Mouse (Mus musculus) midbrain, embryonic 16.5 days (tissue): ENCODE data around the gene Gucy2f. TPM values are rescaled to one million over a fixed set of nuclear protein-coding genes. Genes with fewer than 3 reads are reported as not detected.
"Not testable (repeated sequence)": the region's sequence is repeated elsewhere in the genome, so short reads cannot be mapped to it uniquely, and the experiment has no call there.

ENCODE experiments used
- ATAC-seq: fragments of 200-750 bp; cut with Nextera tagmentation; 2 replicates; pipeline ENCODE4 v1.8.0; 2017; ENCODE audit warnings: moderate TSS enrichment
- H3K27ac ChIP-seq: fragments of 300-500 bp; sonication (generic); 2 replicates; pipeline ENCODE4 v1.5.1; 2014; ENCODE audit warnings: mild to moderate bottlenecking, low read length, mixed read lengths
- H3K27me3 ChIP-seq: fragments of 300-500 bp; sonication (generic); 2 replicates; pipeline ENCODE4 v1.6.1; 2014; ENCODE audit warnings: low read depth, low read length, mixed read lengths; ENCODE audit not compliant: control insufficient read depth, insufficient read depth
- H3K36me3 ChIP-seq: fragments of 300-500 bp; sonication (generic); 2 replicates; pipeline ENCODE4 v1.6.1; 2014; ENCODE audit warnings: mild to moderate bottlenecking, low read length, moderate library complexity, mixed read lengths; ENCODE audit not compliant: control insufficient read depth, insufficient read depth
- H3K4me1 ChIP-seq: fragments of 300-500 bp; sonication (generic); 2 replicates; pipeline ENCODE4 v1.6.1; 2014; ENCODE audit warnings: mild to moderate bottlenecking, low read length, mixed read lengths; ENCODE audit not compliant: control insufficient read depth, insufficient read depth
- H3K4me2 ChIP-seq: fragments of 300-500 bp; sonication (generic); 2 replicates; pipeline ENCODE4 v1.6.1; 2014; ENCODE audit warnings: mild to moderate bottlenecking, low read length, mixed read lengths
- H3K4me3 ChIP-seq: fragments of 300-500 bp; sonication (generic); 2 replicates; pipeline ENCODE4 v1.5.1; 2014; ENCODE audit warnings: low read depth, mild to moderate bottlenecking, low read length, moderate library complexity, mixed read lengths
- H3K9ac ChIP-seq: fragments of 300-500 bp; sonication (generic); 2 replicates; pipeline ENCODE4 v1.6.1; 2014; ENCODE audit warnings: low read depth, low read length, mixed read lengths
- H3K9me3 ChIP-seq: fragments of 300-500 bp; sonication (generic); replicated peaks from 2 replicates; pipeline ENCODE4 v1.6.1; 2014; ENCODE audit warnings: mild to moderate bottlenecking, low read length, mixed read lengths; ENCODE audit not compliant: control insufficient read depth, poor library complexity, severe bottlenecking
- WGBS: fragments of 180-500 bp; shearing (Covaris S2); extraction: QIAGEN DNeasy Blood & Tissue Kit; methylation state at CpG from one replicate; pipeline ENCODE4 v1.1.7; 2014; 5-methylcytosine and 5-hydroxymethylcytosine counted together
- polyA plus RNA-seq: library from polyadenylated mRNA; unstranded; fragments of >200 nt; fragmentation: Nextera tagmentation; extraction: Ambion mirVana; gene quantifications from 2 replicates; pipeline ENCODE4 v1.2.1, GENCODE M21; 2015

The Gucy2f gene
- polyA plus RNA-seq: 0.10 and 0.15 TPM in 2 replicates

GRCm38 (mm10) chrX:142196831-142197230, at the start of gene Gucy2f:
Gucy2f (minus strand) TSS chrX:142196931.
- H3K4me1 ChIP-seq: no peaks in the 10 kb centered on the region
- H3K4me3 ChIP-seq: no peak within 1 kb of the TSS
- no peak within 1 kb of the TSS for H3K9ac ChIP-seq
- no peak within 1 kb of the TSS for H3K27ac ChIP-seq
- WGBS: 38% methylated on average over 5 of the region's 5 CpGs
- H3K36me3 ChIP-seq: no peaks in the 10 kb centered on the region
- no peak for ATAC-seq
- H3K27me3 ChIP-seq: no peaks in the 10 kb centered on the region; the same call in 1 of the 2 replicates
- H3K4me2 ChIP-seq: no peak within 1 kb of the TSS
- no peaks in the 10 kb centered on the region for H3K9me3 ChIP-seq

DNA sequence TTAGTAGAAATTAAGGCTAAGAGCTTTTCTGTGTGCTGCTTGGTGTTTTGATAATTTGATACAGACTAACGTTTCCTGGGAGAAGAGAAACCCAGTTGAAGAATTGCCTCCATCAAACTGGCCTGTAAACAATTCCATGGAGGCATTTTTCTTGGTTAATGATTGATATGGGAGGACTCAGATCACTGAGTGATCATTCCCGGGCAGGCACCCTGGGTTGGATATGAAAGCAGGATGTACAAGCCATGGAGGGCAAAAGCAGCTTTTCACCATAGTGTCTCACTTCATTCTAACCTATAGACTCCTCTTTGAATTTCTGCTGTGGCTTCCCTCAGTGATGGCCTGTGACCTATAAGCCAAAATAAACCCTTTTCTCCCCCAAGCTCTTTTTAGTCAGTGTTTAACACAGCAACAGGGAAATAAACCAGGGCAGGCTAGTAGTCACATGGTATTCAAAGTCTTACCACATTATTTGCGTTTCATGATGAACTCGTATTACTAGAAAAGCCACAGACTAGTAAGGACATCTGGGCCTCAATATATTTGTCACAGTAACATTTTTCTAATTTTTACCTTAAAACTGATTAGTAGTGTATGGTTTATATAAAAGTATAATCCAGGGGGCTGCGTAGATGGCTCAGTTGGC, 49.1 kb upstream of the Gucy2f start:
- H3K4me3 ChIP-seq: no peak overlapping the region
- H3K9ac ChIP-seq: no peak overlapping the region
- H3K4me1 ChIP-seq: no peaks in the 10 kb centered on the region
- no peaks in the 10 kb centered on the region for H3K9me3 ChIP-seq
- no peak overlapping the region for H3K4me2 ChIP-seq
- ATAC-seq: no peak
- no peaks in the 10 kb centered on the region; the same call in 1 of the 2 replicates for H3K27me3 ChIP-seq
- no peak overlapping the region for H3K27ac ChIP-seq
- WGBS: 85% methylated on average over 5 of the region's 5 CpGs
- H3K36me3 ChIP-seq: no peaks in the 10 kb centered on the region

- no peak overlapping the region for H3K4me2 ChIP-seq
- H3K27me3 ChIP-seq: no peaks in the 10 kb centered on the region
- no peaks in the 10 kb centered on the region for H3K9me3 ChIP-seq
- H3K27ac ChIP-seq: no peak overlapping the region
- ATAC-seq: no peak
- H3K36me3 ChIP-seq: no peaks in the 10 kb centered on the region
- H3K4me1 ChIP-seq: no peaks in the 10 kb centered on the region
- H3K9ac ChIP-seq: no peak overlapping the region
- no peak overlapping the region for H3K4me3 ChIP-seq
- 42% methylated on average over 2 of the region's 2 CpGs for WGBS
These were observed 40.4 kb upstream of the Gucy2f start for GRCm38 (mm10) chrX:142237101-142237500.

GRCm38 (mm10) chrX:142236146-142236545, 39.4 kb upstream of the Gucy2f start:
- not testable (repeated sequence) for H3K4me1 ChIP-seq, H3K27me3 ChIP-seq, H3K27ac ChIP-seq, H3K36me3 ChIP-seq, ATAC-seq, H3K4me3 ChIP-seq, H3K4me2 ChIP-seq, H3K9me3 ChIP-seq, H3K9ac ChIP-seq
- WGBS: 89% methylated on average over 1 of the region's 1 CpGs

DNA sequence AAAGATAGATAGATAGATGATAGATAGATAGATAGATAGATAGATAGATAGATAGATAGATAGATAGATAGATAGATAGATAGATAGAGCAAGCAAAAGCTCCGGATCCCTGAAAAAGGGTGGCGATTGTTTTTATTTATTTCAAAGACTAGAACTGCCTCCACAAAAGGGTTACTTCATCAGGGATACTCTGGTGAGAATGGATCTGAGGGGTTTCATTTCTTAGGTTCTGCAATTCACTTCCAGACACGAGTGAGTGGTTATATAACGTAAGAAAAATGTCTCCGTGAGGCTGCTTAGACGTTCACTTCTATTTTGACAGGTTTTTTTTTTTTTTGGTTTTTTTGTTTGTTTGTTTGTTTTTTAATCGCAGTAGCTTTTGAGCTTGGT, 32.0 kb upstream of the Gucy2f start:
- H3K36me3 ChIP-seq: no peaks in the 10 kb centered on the region
- H3K9ac ChIP-seq: 0 out of 2 replicates have a peak overlapping the region, but pooled peaks have one; percentile 44
- 0 out of 2 replicates have a peak, but pooled peaks have one; percentile 23 for ATAC-seq
- no peak overlapping the region for H3K27ac ChIP-seq
- no peaks in the 10 kb centered on the region for H3K9me3 ChIP-seq
- H3K4me3 ChIP-seq: peak overlapping the region; percentile 52
- no peaks in the 10 kb centered on the region for H3K4me1 ChIP-seq
- WGBS: 29% methylated on average over 7 of the region's 7 CpGs
- no peaks in the 10 kb centered on the region for H3K27me3 ChIP-seq
- peak overlapping the region; percentile 50 for H3K4me2 ChIP-seq

- H3K9me3 ChIP-seq: no peaks in the 10 kb centered on the region
- peak overlapping the region; percentile 52 for H3K4me3 ChIP-seq
- peak overlapping the region; percentile 65 for H3K9ac ChIP-seq
- no peaks in the 10 kb centered on the region for H3K4me1 ChIP-seq
- peak overlapping the region; percentile 87 for H3K27ac ChIP-seq
- ATAC-seq: peak; percentile 99
- peak overlapping the region; percentile 57 for H3K4me2 ChIP-seq
- 20% methylated on average over 34 of the region's 42 CpGs for WGBS
- H3K27me3 ChIP-seq: no peaks in the 10 kb centered on the region
- no peaks in the 10 kb centered on the region for H3K36me3 ChIP-seq
These were observed 31.5 kb upstream of the Gucy2f start for GRCm38 (mm10) chrX:142228055-142228768.

GRCm38 (mm10) chrX:142227398-142228054, 30.8 kb upstream of the Gucy2f start:
- peak; percentile 69 for ATAC-seq
- Histone ChIP-seq H3K27ac (peak overlapping the region; percentile 87), H3K27me3 (no peaks in the 10 kb centered on the region), H3K9ac (no peak overlapping the region), H3K4me1 (no peaks in the 10 kb centered on the region), H3K4me2 (peak overlapping the region; percentile 57), H3K9me3 (no peaks in the 10 kb centered on the region), H3K4me3 (peak overlapping the region; percentile 52), H3K36me3 (no peaks in the 10 kb centered on the region)
- WGBS: 16% methylated on average over 15 of the region's 15 CpGs

- Histone ChIP-seq H3K4me3 (peak within 1 kb of the TSS; percentile 52), H3K4me2 (peak within 1 kb of the TSS; percentile 57), H3K9ac (no peak within 1 kb of the TSS), H3K9me3 (no peaks in the 10 kb centered on the region), H3K27me3 (no peaks in the 10 kb centered on the region), H3K36me3 (no peaks in the 10 kb centered on the region), H3K27ac (no peak within 1 kb of the TSS), H3K4me1 (no peaks in the 10 kb centered on the region)
- ATAC-seq: no peak
- WGBS: 87% methylated on average over 12 of the region's 14 CpGs
These were observed 29.8 kb upstream of the Gucy2f start, which contains the start of gene Nxt2 for GRCm38 (mm10) chrX:142226542-142226941. Nxt2 (plus strand) TSS chrX:142226770.
